Mouse (Mus musculus) intestine, embryonic 14.5 days (tissue): ENCODE measurements around the gene Rbak. TPM values are rescaled to one million over a fixed set of nuclear protein-coding genes. Genes with fewer than 3 reads are reported as not detected.

Experiments
- microRNA-seq: library from miRNA; unstranded; fragments of <30 nt; microRNA quantifications from one replicate; pipeline ENCODE4, GENCODE M21; 2016
- polyA plus RNA-seq: library from polyadenylated mRNA; unstranded; fragments of >200 nt; fragmentation: Nextera tagmentation; extraction: Ambion mirVana; gene quantifications from 2 replicates; pipeline ENCODE4 v1.2.1, GENCODE M21; 2014

Gene Rbak
- polyA plus RNA-seq, 1 experiment from 2014 or later, result 9.6 TPM

Small RNA genes lying within 50 kb of the gene (microRNA-seq; reads per million reads assigned to microRNA genes)
- not detected for gene Gm44405

Other genes starting within 250 kb of the Rbak start
- gene Fscn1, start 220.4 kb downstream of the Rbak start, polyA plus RNA-seq, result 230 and 247 TPM in 2 replicates
- 31.0 and 32.0 TPM in 2 replicates for gene Rnf216, start 67.8 kb downstream of the Rbak start, polyA plus RNA-seq
- gene Olfr718-ps1, start 33.2 kb downstream of the Rbak start, polyA plus RNA-seq, result not detected in 2 replicates
- gene Spdye4b, start 242 bp upstream of the Rbak start, polyA plus RNA-seq, result not detected in 2 replicates
- gene Spdye4a, start 46.1 kb upstream of the Rbak start, polyA plus RNA-seq, result not detected in 2 replicates
- gene Zfp12, start 54.4 kb upstream of the Rbak start, polyA plus RNA-seq, result 14.0 and 16.6 TPM in 2 replicates
- gene Zfp316, start 89.2 kb upstream of the Rbak start, polyA plus RNA-seq, result 1.2 and 2.0 TPM in 2 replicates
- gene Zfp853, start 112.8 kb upstream of the Rbak start, polyA plus RNA-seq, result not detected in 2 replicates
- 35.7 and 37.5 TPM in 2 replicates for gene E130309D02Rik, start 134.6 kb upstream of the Rbak start, polyA plus RNA-seq
- 73.5 and 78.4 TPM in 2 replicates for gene Zdhhc4, start 148.5 kb upstream of the Rbak start, polyA plus RNA-seq
- 0.28 and 0.30 TPM in 2 replicates for gene Grid2ip, start 176.6 kb upstream of the Rbak start, polyA plus RNA-seq
- 311 and 337 TPM in 2 replicates for gene Kdelr2, start 223.1 kb upstream of the Rbak start, polyA plus RNA-seq